Mouse (Mus musculus) stomach, embryonic 14.5 days (tissue): ENCODE measurements around the gene Ripply1. TPM values are rescaled to one million over a fixed set of nuclear protein-coding genes. Genes with fewer than 3 reads are reported as not detected.

Source experiments
- ATAC-seq: fragments of 200-750 bp; cut with Nextera tagmentation; 2 replicates; pipeline ENCODE4 v1.8.0; 2017; ENCODE audit warnings: low read depth, moderate TSS enrichment; ENCODE audit not compliant: insufficient number of reproducible peaks, insufficient read depth, low FRiP score
- H3K27ac ChIP-seq: fragments of 300-500 bp; sonication (generic); 2 replicates; pipeline ENCODE4 v1.5.1; 2014; ENCODE audit warnings: mild to moderate bottlenecking, low read length, moderate library complexity, mixed read lengths
- H3K27me3 ChIP-seq: fragments of 300-500 bp; sonication (generic); 2 replicates; pipeline ENCODE4 v1.6.1; 2014; ENCODE audit warnings: low read length, control low read depth, mixed read lengths; ENCODE audit not compliant: control insufficient read depth, insufficient read depth
- H3K36me3 ChIP-seq: fragments of 300-500 bp; sonication (generic); 2 replicates; pipeline ENCODE4 v1.6.1; 2014; ENCODE audit warnings: mild to moderate bottlenecking, control low read depth, low read length, moderate library complexity, mixed read lengths; ENCODE audit not compliant: control insufficient read depth, insufficient read depth
- H3K4me1 ChIP-seq: fragments of 300-500 bp; sonication (generic); 2 replicates; pipeline ENCODE4 v1.6.1; 2014; ENCODE audit warnings: low read length, control low read depth, mixed read lengths; ENCODE audit not compliant: control insufficient read depth, insufficient read depth
- H3K4me2 ChIP-seq: fragments of 300-500 bp; sonication (generic); replicated peaks from 2 replicates; pipeline ENCODE4 v1.6.1; 2014; ENCODE audit warnings: low read depth, low read length, control low read depth
- H3K4me3 ChIP-seq: fragments of 300-500 bp; sonication (generic); 2 replicates; pipeline ENCODE4 v1.5.1; 2014; ENCODE audit warnings: low read depth, low read length, control low read depth
- H3K9ac ChIP-seq: fragments of 300-500 bp; sonication (generic); replicated peaks from 2 replicates; pipeline ENCODE4 v1.6.1; 2014; ENCODE audit warnings: low read depth, mild to moderate bottlenecking, control low read depth, low read length, moderate library complexity, mixed read lengths
- H3K9me3 ChIP-seq: fragments of 300-500 bp; sonication (generic); 2 replicates; pipeline ENCODE4 v1.6.1; 2016; ENCODE audit warnings: low read depth, low read length, control low read depth; ENCODE audit not compliant: control insufficient read depth
- WGBS: fragments of 180-500 bp; shearing (Covaris S2); extraction: QIAGEN DNeasy Blood & Tissue Kit; methylation state at CpG from one replicate; pipeline ENCODE4 v1.1.7; 2014; 5-methylcytosine and 5-hydroxymethylcytosine counted together
- polyA plus RNA-seq: library from polyadenylated mRNA; unstranded; fragments of >200 nt; fragmentation: Nextera tagmentation; extraction: Ambion mirVana; gene quantifications from 2 replicates; pipeline ENCODE4 v1.2.1, GENCODE M21; 2014

Gene Ripply1
- polyA plus RNA-seq, 1 experiment from 2014 or later = not detected

DNA sequence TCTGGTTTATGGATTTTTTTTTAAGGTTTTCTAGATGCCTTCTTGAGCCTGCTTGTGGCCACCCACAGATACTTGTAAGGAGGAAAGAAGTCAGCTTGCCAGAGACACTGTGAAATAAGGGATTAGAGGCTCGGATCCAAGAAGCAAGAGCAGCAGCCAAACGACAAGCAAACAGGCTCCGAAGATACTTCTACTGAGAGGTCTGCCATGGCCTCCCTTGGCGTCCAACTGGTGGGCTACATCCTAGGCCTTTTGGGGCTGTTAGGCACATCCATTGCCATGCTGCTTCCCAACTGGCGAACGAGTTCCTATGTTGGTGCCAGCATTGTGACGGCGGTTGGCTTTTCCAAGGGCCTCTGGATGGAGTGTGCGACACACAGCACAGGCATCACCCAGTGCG is 26.3 kb upstream of the Ripply1 start:
- H3K36me3 ChIP-seq = no peaks in the 10 kb centered on the region
- no peaks in the 10 kb centered on the region for H3K4me1 ChIP-seq
- H3K27ac ChIP-seq = no peak overlapping the region
- 84% methylated on average over 10 of the region's 10 CpGs for WGBS
- H3K4me3 ChIP-seq = no peak overlapping the region
- H3K9ac ChIP-seq = no peak overlapping the region
- no peak overlapping the region for H3K4me2 ChIP-seq
- no peaks in the 10 kb centered on the region for H3K9me3 ChIP-seq
- no peaks in the 10 kb centered on the region for H3K27me3 ChIP-seq
- ATAC-seq = no peak

DNA sequence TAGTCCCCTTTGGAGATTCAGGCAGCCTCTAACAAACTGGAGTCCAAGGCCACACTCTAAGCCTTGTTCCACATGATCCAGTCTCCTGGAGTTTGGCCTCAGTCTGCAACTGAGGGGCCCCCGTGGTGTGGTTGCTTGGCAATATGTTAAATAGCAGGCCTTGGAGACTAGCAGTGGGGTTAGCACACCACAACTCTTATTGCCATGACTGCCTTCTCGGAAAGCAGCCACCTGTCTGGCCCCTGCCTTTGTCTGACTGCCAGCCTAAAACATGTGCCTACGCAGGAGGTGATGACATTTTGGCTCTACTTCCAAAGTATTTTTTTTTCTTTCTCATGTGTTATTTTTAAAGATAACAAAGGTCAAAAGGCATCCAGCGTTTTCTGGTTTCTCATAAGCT is 25.9 kb upstream of the Ripply1 start:
- Histone ChIP-seq H3K9ac (no peak overlapping the region), H3K36me3 (no peaks in the 10 kb centered on the region), H3K4me2 (no peak overlapping the region), H3K4me3 (no peak overlapping the region), H3K27me3 (no peaks in the 10 kb centered on the region), H3K9me3 (no peaks in the 10 kb centered on the region), H3K4me1 (no peaks in the 10 kb centered on the region), H3K27ac (no peak overlapping the region)
- 48% methylated on average over 4 of the region's 4 CpGs for WGBS
- ATAC-seq = no peak

- WGBS = 76% methylated on average over 2 of the region's 2 CpGs
- Histone ChIP-seq H3K4me1 (no peaks in the 10 kb centered on the region), H3K36me3 (no peaks in the 10 kb centered on the region), H3K27me3 (no peaks in the 10 kb centered on the region), H3K4me3 (no peak overlapping the region), H3K9ac (no peak overlapping the region), H3K4me2 (no peak overlapping the region), H3K27ac (no peak overlapping the region), H3K9me3 (no peaks in the 10 kb centered on the region)
- no peak for ATAC-seq
These were observed 25.2 kb upstream of the Ripply1 start for GRCm38 (mm10) chrX:139807391-139807790.

DNA sequence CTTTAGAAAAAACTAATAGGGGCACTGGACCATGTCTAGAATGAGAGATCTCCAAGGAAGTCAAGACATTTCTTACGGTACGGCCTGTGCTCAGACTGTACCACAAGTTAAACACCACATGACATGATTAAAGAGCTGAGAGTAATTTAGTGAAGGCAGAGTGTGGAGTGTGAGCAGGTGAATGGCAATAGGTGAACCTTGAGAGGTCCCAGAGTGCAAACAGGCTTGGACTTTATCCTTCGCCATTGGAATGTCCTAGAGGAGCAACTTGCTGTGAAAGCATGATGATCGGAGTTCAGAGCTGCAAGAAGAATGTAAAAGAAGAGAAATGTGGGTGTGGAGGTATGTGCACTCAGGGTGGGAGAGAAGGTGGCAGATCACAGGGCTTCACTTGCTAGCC is 23.8 kb upstream of the Ripply1 start:
- Histone ChIP-seq H3K4me1 (no peaks in the 10 kb centered on the region), H3K4me3 (no peak overlapping the region), H3K9ac (no peak overlapping the region), H3K4me2 (no peak overlapping the region), H3K27ac (no peak overlapping the region), H3K9me3 (no peaks in the 10 kb centered on the region), H3K36me3 (no peaks in the 10 kb centered on the region), H3K27me3 (no peaks in the 10 kb centered on the region)
- ATAC-seq = no peak
- WGBS = 78% methylated on average over 4 of the region's 4 CpGs

- Histone ChIP-seq H3K4me2 (no peak overlapping the region), H3K9ac (no peak overlapping the region), H3K4me1 (no peaks in the 10 kb centered on the region), H3K4me3 (no peak overlapping the region), H3K36me3 (no peaks in the 10 kb centered on the region), H3K27me3 (no peaks in the 10 kb centered on the region), H3K27ac (no peak overlapping the region), H3K9me3 (no peaks in the 10 kb centered on the region)
- WGBS = 74% methylated on average over 2 of the region's 2 CpGs
- no peak for ATAC-seq
These were observed 20.9 kb upstream of the Ripply1 start for GRCm38 (mm10) chrX:139803028-139803427.

GRCm38 (mm10) chrX:139800406-139800878 is 18.3 kb upstream of the Ripply1 start, which contains the start of gene Cldn2:
Cldn2 (plus strand) TSS chrX:139800828.
- no peak within 1 kb of the TSS for H3K4me3 ChIP-seq

DNA sequence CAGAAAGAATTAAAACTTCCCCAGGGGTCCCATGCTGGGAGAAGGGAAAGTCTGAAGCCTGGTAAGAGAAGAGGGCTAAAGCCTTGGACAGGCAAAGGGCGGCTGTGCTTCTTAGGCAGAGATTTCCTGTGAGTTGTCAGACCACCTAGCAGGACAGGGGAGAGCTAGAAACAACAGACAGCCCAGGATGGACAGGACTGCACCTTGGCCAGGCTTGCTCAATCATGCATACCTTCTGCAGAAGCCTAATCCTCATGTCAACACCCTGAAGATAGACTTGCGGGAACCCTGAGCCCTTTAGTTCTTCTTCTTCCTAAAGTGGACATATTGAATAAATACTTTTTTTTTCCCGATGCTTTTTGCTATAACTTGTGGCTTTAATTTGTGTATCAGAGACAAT is 17.8 kb upstream of the Ripply1 start:
- 66% methylated on average over 3 of the region's 3 CpGs for WGBS
- Histone ChIP-seq H3K27me3 (no peaks in the 10 kb centered on the region), H3K4me1 (no peaks in the 10 kb centered on the region)

More at GRCm38 (mm10) chrX:139800406-139800878, 18.3 kb upstream of the Ripply1 start, which contains the start of gene Cldn2:
- no peak within 1 kb of the TSS for H3K27ac ChIP-seq
- no peak for ATAC-seq
- no peak within 1 kb of the TSS for H3K4me2 ChIP-seq
- H3K27me3 ChIP-seq = no peaks in the 10 kb centered on the region
- 67% methylated on average over 8 of the region's 8 CpGs for WGBS
- no peaks in the 10 kb centered on the region for H3K36me3 ChIP-seq
- no peaks in the 10 kb centered on the region for H3K4me1 ChIP-seq
- no peak within 1 kb of the TSS for H3K9ac ChIP-seq
- no peaks in the 10 kb centered on the region for H3K9me3 ChIP-seq

GRCm38 (mm10) chrX:139797875-139798274 is 15.7 kb upstream of the Ripply1 start:
- Histone ChIP-seq H3K9me3 (no peaks in the 10 kb centered on the region), H3K4me3 (no peak overlapping the region), H3K27ac (no peak overlapping the region), H3K36me3 (no peaks in the 10 kb centered on the region), H3K4me1 (no peaks in the 10 kb centered on the region), H3K4me2 (no peak overlapping the region), H3K9ac (no peak overlapping the region), H3K27me3 (no peaks in the 10 kb centered on the region)
- ATAC-seq = no peak
- WGBS = 69% methylated on average over 9 of the region's 9 CpGs

More for the DNA sequence above, 17.8 kb upstream of the Ripply1 start:
- Histone ChIP-seq H3K9ac (no peak overlapping the region), H3K27ac (no peak overlapping the region), H3K4me3 (no peak overlapping the region), H3K9me3 (no peaks in the 10 kb centered on the region), H3K36me3 (no peaks in the 10 kb centered on the region), H3K4me2 (no peak overlapping the region)
- no peak for ATAC-seq

DNA sequence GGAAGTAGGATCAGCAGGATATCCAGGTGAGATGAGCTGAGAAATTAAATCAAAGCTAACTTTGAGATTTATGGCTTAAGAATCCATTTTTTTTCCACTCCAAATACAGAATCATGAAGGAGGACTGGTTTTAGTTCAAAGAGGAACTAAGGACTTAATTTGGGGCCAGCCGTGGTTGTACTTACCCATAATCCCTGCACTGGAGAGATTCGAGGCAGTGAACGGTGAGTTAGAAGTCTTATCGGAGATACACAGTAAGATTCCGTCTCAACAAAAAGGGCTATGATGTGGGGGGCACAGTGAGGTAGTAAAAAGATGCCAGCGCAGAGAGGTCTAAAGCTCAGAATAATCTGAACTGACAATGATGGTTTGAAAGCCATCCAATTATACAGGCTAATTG is 13.9 kb upstream of the Ripply1 start:
- H3K4me2 ChIP-seq = no peak overlapping the region
- H3K27me3 ChIP-seq = no peaks in the 10 kb centered on the region
- ATAC-seq = no peak
- H3K36me3 ChIP-seq = no peaks in the 10 kb centered on the region
- H3K9me3 ChIP-seq = no peaks in the 10 kb centered on the region
- no peak overlapping the region for H3K27ac ChIP-seq
- H3K4me3 ChIP-seq = no peak overlapping the region
- no peaks in the 10 kb centered on the region for H3K4me1 ChIP-seq
- 89% methylated on average over 6 of the region's 6 CpGs for WGBS
- H3K9ac ChIP-seq = no peak overlapping the region
